Mouse (Mus musculus) forebrain, embryonic 12.5 days (tissue): ENCODE measurements around the gene Fanca. TPM values are rescaled to one million over a fixed set of nuclear protein-coding genes. Genes with fewer than 3 reads are reported as not detected.

Experiments
- ATAC-seq: fragments of 200-750 bp; cut with Nextera tagmentation; 2 replicates; pipeline ENCODE4 v1.8.0; 2017; ENCODE audit warnings: moderate TSS enrichment; ENCODE audit not compliant: low FRiP score
- H3K27ac ChIP-seq: fragments of 300-500 bp; sonication (generic); 2 replicates; pipeline ENCODE4 v1.5.1; 2016; ENCODE audit warnings: mild to moderate bottlenecking
- H3K27me3 ChIP-seq: fragments of 300-500 bp; sonication (generic); 2 replicates; pipeline ENCODE4 v1.6.1; 2016; ENCODE audit warnings: mild to moderate bottlenecking
- H3K36me3 ChIP-seq: fragments of 300-500 bp; sonication (generic); replicated peaks from 2 replicates; pipeline ENCODE4 v1.6.1; 2016; ENCODE audit warnings: mild to moderate bottlenecking
- H3K4me1 ChIP-seq: fragments of 300-500 bp; sonication (generic); 2 replicates; pipeline ENCODE4 v1.6.1; 2016
- H3K4me2 ChIP-seq: fragments of 300-500 bp; sonication (generic); 2 replicates; pipeline ENCODE4 v1.6.1; 2016; ENCODE audit warnings: mild to moderate bottlenecking, moderate library complexity
- H3K4me3 ChIP-seq: fragments of 300-500 bp; sonication (generic); replicated peaks from 2 replicates; pipeline ENCODE4 v1.5.1; 2016; ENCODE audit warnings: mild to moderate bottlenecking
- H3K9ac ChIP-seq: fragments of 300-500 bp; sonication (generic); 2 replicates; pipeline ENCODE4 v1.6.1; 2016; ENCODE audit warnings: mild to moderate bottlenecking
- H3K9me3 ChIP-seq: fragments of 300-500 bp; sonication (generic); 2 replicates; pipeline ENCODE4 v1.6.1; 2016
- WGBS: fragments of 180-500 bp; shearing (Covaris S2); methylation state at CpG from one replicate; pipeline ENCODE4 v1.1.7; 2016; 5-methylcytosine and 5-hydroxymethylcytosine counted together
- polyA plus RNA-seq: library from polyadenylated mRNA; unstranded; fragments of >200 nt; fragmentation: Nextera tagmentation; extraction: Ambion mirVana; gene quantifications from 2 replicates; pipeline ENCODE4 v1.2.1, GENCODE M21; 2016

The Fanca gene
- polyA plus RNA-seq, 1 experiment from 2014 or later: 40.5 TPM

DNA sequence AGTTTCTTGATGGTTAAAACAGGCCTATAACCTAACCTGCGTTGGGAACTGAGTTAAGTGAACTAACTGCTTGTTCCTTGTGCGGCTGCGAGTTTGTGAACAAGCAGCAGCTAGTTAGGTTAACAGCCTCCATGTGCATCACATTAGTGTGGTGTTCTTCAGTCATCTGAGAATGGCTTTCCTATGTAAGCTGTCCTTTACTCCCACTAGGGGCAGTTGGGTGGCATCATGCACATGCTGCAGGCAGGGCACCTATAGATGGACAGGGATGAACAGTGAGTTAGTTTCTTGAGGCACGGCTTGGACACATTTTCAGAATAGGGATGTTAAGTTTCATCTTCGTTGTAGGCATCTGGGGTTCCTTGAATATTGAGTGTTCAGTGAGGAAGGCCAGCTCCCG is 63.2 kb downstream of the Fanca start:
- H3K4me1 ChIP-seq: peaks cover 27% of the 10 kb centered on the region

DNA sequence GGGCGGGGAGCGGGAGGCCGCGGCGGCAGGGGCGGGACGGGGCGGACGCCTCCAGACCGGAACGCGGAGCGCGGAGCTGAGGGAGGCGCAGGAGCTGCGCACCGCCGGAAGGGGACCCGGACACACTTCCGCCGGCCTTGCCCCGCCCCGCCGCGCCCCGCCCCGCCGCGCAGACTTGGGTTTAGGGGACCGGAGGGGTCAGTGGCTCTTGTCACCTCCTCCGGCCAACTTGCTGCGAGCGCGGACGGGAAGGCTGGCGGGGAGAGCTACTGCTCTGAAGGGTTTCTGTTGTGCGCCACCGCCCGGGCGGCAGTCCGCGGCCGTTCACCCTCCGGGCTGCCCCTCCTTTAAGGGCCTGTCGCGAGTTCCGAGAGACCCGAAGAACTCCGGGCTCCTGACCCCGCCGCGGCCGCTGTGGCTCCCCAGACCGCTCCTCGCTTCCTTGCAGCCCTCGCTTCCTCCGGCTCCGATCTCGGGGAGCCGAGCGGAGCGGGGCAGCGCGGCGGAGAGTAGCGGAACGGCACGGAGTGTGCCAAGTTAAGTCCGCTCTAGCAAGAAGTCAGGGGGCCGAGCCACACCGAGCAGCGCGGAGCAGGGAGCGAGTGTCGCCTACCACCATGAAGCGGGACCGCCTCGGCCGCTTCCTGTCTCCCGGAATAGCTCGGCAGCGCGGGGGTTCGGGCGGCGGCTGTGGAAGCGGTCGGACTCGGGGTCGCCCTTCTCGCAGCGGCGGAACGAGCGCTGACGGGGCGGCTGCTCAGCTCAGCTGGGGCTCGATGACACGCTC is 64.1 kb downstream of the Fanca start, which contains the start of the genes Zfp276 and Vps9d1:
Gene Zfp276 (plus strand): TSS at position 97 of the 787 bp plus-strand sequence.
Gene Vps9d1 (minus strand): TSS at position 250 of the 787 bp plus-strand sequence.
- under 1% methylated on average over 72 of the region's 99 CpGs for WGBS
- Histone ChIP-seq H3K36me3 (peaks cover 56% of the 10 kb centered on the region), H3K4me1 (peaks cover 27% of the 10 kb centered on the region), H3K9ac (peak within 1 kb of the TSS; percentile 93), H3K27ac (peak within 1 kb of the TSS; percentile 85), H3K27me3 (no peaks in the 10 kb centered on the region), H3K9me3 (no peaks in the 10 kb centered on the region), H3K4me3 (peak within 1 kb of the TSS; percentile 97), H3K4me2 (peak within 1 kb of the TSS; percentile 97)
- peak; percentile 96 for ATAC-seq

More for the DNA sequence above, 63.2 kb downstream of the Fanca start:
- peak overlapping the region; percentile 97 for H3K4me3 ChIP-seq
- peak overlapping the region; percentile 93 for H3K9ac ChIP-seq
- H3K4me2 ChIP-seq: peak overlapping the region; percentile 97
- peaks cover 58% of the 10 kb centered on the region for H3K36me3 ChIP-seq
- ATAC-seq: no peak
- H3K27me3 ChIP-seq: no peaks in the 10 kb centered on the region
- WGBS: 70% methylated on average over 6 of the region's 6 CpGs
- no peaks in the 10 kb centered on the region for H3K9me3 ChIP-seq
- no peak overlapping the region for H3K27ac ChIP-seq

DNA sequence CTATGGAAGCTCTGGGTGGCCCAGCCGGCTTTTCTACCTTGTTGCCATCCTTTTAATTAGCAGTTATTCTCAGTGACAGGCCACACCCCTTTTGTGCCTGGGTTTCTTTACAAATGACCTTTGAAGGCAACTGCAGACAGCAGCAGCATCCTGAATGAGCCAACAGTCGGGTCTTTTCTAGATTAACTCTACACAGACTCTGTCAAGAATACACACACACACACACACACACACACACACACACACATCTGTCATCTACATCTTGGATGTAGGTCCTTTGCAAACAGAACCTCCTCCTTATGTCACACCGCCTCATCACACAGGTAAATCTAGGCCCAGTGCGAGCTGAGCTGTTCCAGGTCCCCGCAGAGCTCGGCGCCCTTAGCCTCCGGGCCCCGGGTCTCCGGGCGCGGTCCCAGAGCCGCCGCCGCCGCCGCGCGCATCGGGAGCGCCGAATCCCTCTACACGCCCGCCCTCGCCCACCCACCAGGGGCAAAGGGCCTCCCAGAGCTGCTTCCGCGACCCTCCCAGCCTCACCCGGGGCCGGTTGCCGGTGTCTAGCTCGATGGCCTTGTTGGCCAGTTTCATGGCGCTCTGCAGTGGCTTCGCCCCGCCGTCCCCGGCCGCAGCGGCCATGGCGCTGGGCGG is 64.8 kb downstream of the Fanca start:
- H3K36me3 ChIP-seq: peaks cover 56% of the 10 kb centered on the region
- H3K9me3 ChIP-seq: no peaks in the 10 kb centered on the region
- H3K4me2 ChIP-seq: peak overlapping the region; percentile 97
- under 1% methylated on average over 39 of the region's 40 CpGs for WGBS
- peak overlapping the region; percentile 93 for H3K9ac ChIP-seq
- H3K4me1 ChIP-seq: peaks cover 27% of the 10 kb centered on the region
- H3K27me3 ChIP-seq: no peaks in the 10 kb centered on the region
- peak overlapping the region; percentile 97 for H3K4me3 ChIP-seq
- H3K27ac ChIP-seq: peak overlapping the region; percentile 85
- ATAC-seq: peak; percentile 47

DNA sequence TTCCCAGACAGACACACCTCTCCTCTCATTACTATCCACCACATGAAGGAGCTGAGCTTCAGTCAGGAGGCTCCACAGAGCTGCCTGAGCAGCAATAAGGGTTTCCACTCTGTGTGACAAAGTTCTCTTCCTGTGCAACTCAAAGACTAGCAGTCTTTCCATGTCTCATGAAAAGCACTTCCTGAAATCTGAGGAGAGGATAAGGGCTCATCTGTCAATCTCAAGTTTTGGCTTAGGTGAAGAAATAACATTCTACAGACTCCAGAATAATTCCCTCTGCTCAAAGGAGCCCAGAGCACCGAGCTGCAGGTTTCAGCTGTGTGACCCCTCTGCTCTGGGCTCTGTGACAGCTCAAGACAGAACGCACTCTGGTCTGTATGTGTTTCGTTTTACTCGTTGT is 65.5 kb downstream of the Fanca start:
- ATAC-seq: no peak
- WGBS: 64% methylated on average over 4 of the region's 4 CpGs
- Histone ChIP-seq H3K4me2 (peak overlapping the region; percentile 97), H3K4me3 (peak overlapping the region; percentile 97), H3K9ac (peak overlapping the region; percentile 93), H3K4me1 (peaks cover 27% of the 10 kb centered on the region), H3K36me3 (peaks cover 56% of the 10 kb centered on the region), H3K9me3 (no peaks in the 10 kb centered on the region), H3K27ac (no peak overlapping the region), H3K27me3 (no peaks in the 10 kb centered on the region)

DNA sequence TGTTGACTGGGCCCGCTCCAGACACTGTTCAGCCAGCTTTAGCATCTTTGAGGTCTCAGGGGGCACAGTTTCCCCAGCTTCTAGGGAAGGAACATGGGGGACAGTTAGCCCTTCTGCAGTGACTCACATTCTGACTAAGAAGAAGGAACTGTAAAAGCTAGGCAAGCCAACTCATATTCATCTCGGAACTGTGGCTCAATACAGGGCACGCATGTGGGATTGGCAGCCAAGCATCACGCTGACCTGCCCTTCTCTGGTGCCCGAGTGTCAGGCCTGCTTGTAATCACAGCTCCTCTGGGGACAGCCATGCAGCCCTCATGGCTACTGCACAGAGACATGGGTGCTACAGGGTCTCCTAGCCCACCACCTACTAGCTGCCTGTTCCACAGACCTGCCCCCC is 67.4 kb downstream of the Fanca start:
- Histone ChIP-seq H3K27ac (no peak overlapping the region), H3K4me3 (no peak overlapping the region), H3K9ac (no peak overlapping the region), H3K36me3 (peaks cover 57% of the 10 kb centered on the region), H3K9me3 (no peaks in the 10 kb centered on the region), H3K4me1 (peaks cover 22% of the 10 kb centered on the region), H3K27me3 (no peaks in the 10 kb centered on the region), H3K4me2 (no peak overlapping the region)
- ATAC-seq: no peak
- WGBS: 93% methylated on average over 5 of the region's 5 CpGs

DNA sequence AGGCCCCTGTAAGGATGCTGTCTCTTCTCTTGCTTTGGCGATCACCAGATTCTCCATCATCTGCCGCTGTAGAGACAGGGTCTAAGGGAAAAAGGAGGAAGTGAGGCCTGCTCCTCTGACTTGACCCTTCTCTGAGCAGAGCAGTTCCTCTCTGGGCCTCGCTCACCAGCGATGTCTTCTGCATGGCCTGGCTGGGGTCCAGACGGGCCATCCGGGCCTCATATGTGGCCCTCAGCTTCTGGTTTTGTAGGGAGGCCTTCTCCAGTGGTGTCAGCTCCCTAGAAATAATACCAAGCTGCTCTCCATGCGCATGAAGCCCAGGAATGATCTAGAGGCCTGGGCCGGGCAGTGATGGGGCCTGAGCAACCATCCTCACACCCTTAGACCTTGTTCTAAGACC is 69.8 kb downstream of the Fanca start:
- Histone ChIP-seq H3K9ac (no peak overlapping the region), H3K36me3 (peaks cover 79% of the 10 kb centered on the region), H3K9me3 (no peaks in the 10 kb centered on the region), H3K27me3 (no peaks in the 10 kb centered on the region), H3K4me3 (no peak overlapping the region), H3K4me1 (peaks cover 8% of the 10 kb centered on the region), H3K27ac (no peak overlapping the region), H3K4me2 (no peak overlapping the region)
- WGBS: 92% methylated on average over 8 of the region's 8 CpGs
- ATAC-seq: no peak

DNA sequence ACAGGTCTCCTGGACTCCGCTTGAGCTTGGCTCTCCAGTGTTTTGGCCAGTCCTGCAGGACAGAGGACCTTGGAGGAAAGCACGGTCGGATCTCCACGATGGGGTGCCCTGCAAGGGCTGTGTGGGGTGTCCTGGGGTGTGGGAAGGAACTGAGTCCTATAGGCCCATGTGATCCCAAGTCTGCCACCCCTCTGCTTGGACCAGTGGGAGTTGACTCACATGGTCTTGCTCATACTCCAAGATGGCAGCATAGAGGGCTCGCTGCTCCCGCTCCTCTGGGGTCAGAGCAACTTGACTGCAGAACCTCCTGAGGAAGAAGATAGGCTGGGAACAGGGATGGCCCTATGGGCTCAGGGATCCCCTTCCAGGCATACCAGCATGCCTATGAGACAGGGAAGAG is 70.6 kb downstream of the Fanca start:
- Histone ChIP-seq H3K9ac (no peak overlapping the region), H3K27ac (no peak overlapping the region), H3K4me2 (no peak overlapping the region), H3K4me1 (peaks cover under 1% of the 10 kb centered on the region), H3K27me3 (no peaks in the 10 kb centered on the region), H3K36me3 (peaks cover 87% of the 10 kb centered on the region), H3K4me3 (no peak overlapping the region), H3K9me3 (no peaks in the 10 kb centered on the region)
- no peak for ATAC-seq
- 98% methylated on average over 6 of the region's 6 CpGs for WGBS

DNA sequence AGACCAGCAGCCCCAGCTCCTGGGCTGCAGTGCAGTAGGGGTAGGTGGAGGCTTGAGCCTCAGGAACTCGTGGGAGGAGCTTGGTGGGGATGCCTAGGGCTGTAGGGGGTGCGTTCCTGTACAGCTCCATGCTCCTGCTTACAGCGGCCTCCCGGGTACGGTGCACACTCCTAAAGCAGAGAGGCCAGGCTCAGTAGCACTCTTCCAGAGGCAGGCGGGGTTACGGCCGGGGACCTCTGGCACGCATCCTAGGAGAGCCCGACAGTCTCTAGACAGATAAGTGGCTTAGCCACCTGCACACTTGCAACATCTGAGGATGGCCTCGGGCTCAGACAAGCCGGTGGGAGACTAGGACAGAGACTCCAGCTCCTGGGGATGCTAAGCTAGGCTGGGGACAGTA is 72.8 kb downstream of the Fanca start:
- no peaks in the 10 kb centered on the region for H3K27me3 ChIP-seq
- no peak overlapping the region for H3K27ac ChIP-seq
- no peak overlapping the region for H3K4me3 ChIP-seq
- peaks cover 89% of the 10 kb centered on the region for H3K36me3 ChIP-seq
- no peaks in the 10 kb centered on the region for H3K4me1 ChIP-seq
- no peaks in the 10 kb centered on the region for H3K9me3 ChIP-seq
- no peak overlapping the region for H3K9ac ChIP-seq
- H3K4me2 ChIP-seq: no peak overlapping the region
- 90% methylated on average over 12 of the region's 12 CpGs for WGBS
- ATAC-seq: no peak

DNA sequence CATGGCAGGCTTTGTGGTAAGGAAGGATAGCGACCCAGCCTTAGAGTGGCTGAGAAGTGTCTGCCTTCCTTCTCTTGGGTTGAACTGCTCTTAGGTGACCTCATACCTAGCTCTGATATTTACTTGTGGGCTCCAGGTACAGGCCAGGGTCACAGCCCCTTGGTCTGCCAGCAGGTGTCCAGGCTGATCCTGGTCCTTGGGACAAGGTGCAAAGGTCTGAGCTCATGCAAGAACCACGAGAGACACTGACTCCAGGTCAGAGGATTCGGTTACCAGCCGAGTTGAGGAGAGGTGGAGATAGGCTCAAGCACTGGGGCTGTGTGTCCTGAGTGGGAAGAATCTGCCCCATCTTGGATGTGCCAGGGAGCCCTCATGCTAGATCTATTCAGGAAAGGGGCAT is 74.0 kb downstream of the Fanca start:
- Histone ChIP-seq H3K9ac (no peak overlapping the region), H3K27ac (no peak overlapping the region), H3K9me3 (no peaks in the 10 kb centered on the region), H3K4me2 (no peak overlapping the region), H3K4me3 (no peak overlapping the region), H3K27me3 (no peaks in the 10 kb centered on the region), H3K36me3 (peaks cover 79% of the 10 kb centered on the region), H3K4me1 (no peaks in the 10 kb centered on the region)
- no peak for ATAC-seq
- WGBS: 90% methylated on average over 4 of the region's 4 CpGs

DNA sequence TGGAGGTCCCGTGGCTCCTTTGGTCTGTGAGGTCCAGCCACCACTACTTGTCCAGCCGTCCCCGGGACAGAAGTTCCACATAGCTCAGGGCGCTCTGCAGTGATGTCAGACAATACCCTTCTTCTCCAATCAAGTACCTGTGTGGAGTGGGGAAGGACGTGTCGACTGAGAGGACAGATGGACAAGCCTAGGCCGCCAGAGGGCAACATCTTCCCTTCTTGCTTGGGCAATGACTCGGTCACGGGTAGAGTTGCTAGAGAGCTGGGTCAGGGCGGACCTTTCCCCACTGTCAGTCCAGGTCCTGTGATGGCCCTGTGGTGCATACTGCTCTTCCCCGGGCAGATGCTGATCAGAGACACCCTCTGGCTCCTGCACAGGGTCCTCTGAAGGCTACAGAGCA is 75.3 kb downstream of the Fanca start:
- no peak overlapping the region for H3K9ac ChIP-seq
- ATAC-seq: no peak
- H3K9me3 ChIP-seq: no peaks in the 10 kb centered on the region
- H3K27ac ChIP-seq: no peak overlapping the region
- H3K36me3 ChIP-seq: peaks cover 66% of the 10 kb centered on the region
- 73% methylated on average over 11 of the region's 11 CpGs for WGBS
- H3K4me3 ChIP-seq: no peak overlapping the region
- H3K4me1 ChIP-seq: no peaks in the 10 kb centered on the region
- no peak overlapping the region for H3K4me2 ChIP-seq
- no peaks in the 10 kb centered on the region for H3K27me3 ChIP-seq

DNA sequence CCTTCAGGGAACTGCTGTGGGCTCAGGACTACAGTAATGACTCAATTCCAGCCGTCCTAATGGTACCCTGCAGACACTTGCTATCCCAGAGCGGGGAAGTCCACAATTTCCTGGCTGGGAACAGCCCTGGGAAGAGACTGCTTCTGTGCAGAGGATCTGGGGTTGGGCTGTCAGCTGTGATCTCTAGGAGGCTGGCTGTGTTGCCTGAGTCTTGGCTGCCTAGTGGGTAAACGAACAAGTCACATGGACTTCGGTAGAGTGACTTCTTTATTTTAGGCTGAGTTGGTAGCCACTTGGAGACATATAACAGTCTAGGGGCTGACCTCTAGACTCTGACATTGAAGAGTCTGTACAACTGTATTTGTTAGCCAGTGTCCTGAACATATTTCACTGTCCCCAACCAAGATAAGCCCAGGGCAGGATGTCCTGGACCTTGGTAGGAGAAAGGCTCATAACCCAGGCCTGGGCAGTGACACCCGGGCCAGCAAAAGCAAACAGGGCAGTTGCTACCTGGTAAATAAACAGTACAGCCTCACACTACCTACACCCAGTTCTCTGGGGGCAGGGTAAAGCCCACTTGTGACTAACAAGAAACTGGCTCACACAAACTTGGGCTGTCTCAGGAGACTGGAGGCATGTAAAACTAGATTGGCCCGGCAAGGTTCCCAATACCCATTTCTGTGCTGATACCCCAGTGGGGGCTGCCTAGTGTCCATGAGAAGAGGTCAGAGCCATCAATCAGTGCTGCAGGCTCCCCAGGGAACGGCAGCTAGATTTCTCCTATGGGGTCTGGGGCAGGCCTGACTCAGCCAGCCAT is 76.1 kb downstream of the Fanca start:
- no peak overlapping the region for H3K27ac ChIP-seq
- no peak for ATAC-seq
- H3K9me3 ChIP-seq: no peaks in the 10 kb centered on the region
- no peak overlapping the region for H3K9ac ChIP-seq
- H3K4me1 ChIP-seq: no peaks in the 10 kb centered on the region
- no peak overlapping the region for H3K4me2 ChIP-seq
- peaks cover 58% of the 10 kb centered on the region for H3K36me3 ChIP-seq
- 90% methylated on average over 7 of the region's 7 CpGs for WGBS
- H3K27me3 ChIP-seq: no peaks in the 10 kb centered on the region
- H3K4me3 ChIP-seq: no peak overlapping the region

DNA sequence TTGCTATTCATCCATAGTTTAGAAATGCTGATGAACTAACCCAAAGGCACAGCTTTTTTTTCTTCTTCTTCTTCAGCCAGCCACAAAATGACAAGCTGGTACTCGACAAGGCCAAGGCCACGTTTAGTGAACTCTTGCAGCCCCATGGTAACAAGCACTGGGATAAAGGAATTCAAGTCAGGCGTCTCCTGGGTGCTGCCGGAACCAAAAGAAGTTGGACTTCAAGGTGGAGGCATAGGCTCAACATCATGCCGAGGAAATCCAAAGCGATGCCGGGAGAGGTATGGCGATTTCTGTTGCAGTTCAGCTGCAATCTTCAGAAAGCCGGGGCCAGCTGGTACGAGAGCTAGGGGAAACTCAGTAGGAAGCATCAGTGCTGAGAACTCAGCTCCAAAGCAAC is 79.0 kb downstream of the Fanca start:
- no peak overlapping the region for H3K9ac ChIP-seq
- H3K4me3 ChIP-seq: no peak overlapping the region
- no peak overlapping the region for H3K4me2 ChIP-seq
- no peak overlapping the region for H3K27ac ChIP-seq
- WGBS: 88% methylated on average over 10 of the region's 10 CpGs
- peaks cover 20% of the 10 kb centered on the region for H3K4me1 ChIP-seq
- H3K9me3 ChIP-seq: no peaks in the 10 kb centered on the region
- peaks cover 28% of the 10 kb centered on the region for H3K27me3 ChIP-seq
- ATAC-seq: no peak
- peaks cover 29% of the 10 kb centered on the region for H3K36me3 ChIP-seq
